Mouse (Mus musculus) limb, embryonic 11.5 days (tissue): ENCODE data around the gene Zfp719. TPM values are rescaled to one million over a fixed set of nuclear protein-coding genes. Genes with fewer than 3 reads are reported as not detected.

Experiments used
- ATAC-seq: fragments of 200-750 bp; cut with Nextera tagmentation; 2 replicates; pipeline ENCODE4 v1.8.0; 2017; ENCODE audit warnings: low read depth; ENCODE audit not compliant: insufficient number of reproducible peaks, low FRiP score, low TSS enrichment
- DNase-seq: peaks from one replicate; pipeline ENCODE4 v3.0.0-alpha.2; 2015; ENCODE audit warnings: low spot score
- H3K27ac ChIP-seq: fragments of 300-500 bp; sonication (generic); replicated peaks from 2 replicates; pipeline ENCODE4 v1.5.1; 2014; ENCODE audit warnings: low read depth, mild to moderate bottlenecking, low read length
- H3K27me3 ChIP-seq: fragments of 300-500 bp; sonication (generic); 2 replicates; pipeline ENCODE4 v1.6.1; 2014; ENCODE audit warnings: mild to moderate bottlenecking, low read length, mixed read lengths; ENCODE audit not compliant: control insufficient read depth, insufficient read depth
- H3K36me3 ChIP-seq: fragments of 300-500 bp; sonication (generic); 2 replicates; pipeline ENCODE4 v1.6.1; 2014; ENCODE audit warnings: mild to moderate bottlenecking, low read length, moderate library complexity, mixed read lengths; ENCODE audit not compliant: control insufficient read depth, insufficient read depth
- H3K4me1 ChIP-seq: fragments of 300-500 bp; sonication (generic); 2 replicates; pipeline ENCODE4 v1.6.1; 2014; ENCODE audit warnings: low read length, mixed read lengths; ENCODE audit not compliant: control insufficient read depth, insufficient read depth
- H3K4me2 ChIP-seq: fragments of 300-500 bp; sonication (generic); 2 replicates; pipeline ENCODE4 v1.6.1; 2014; ENCODE audit warnings: low read depth, mild to moderate bottlenecking, moderate library complexity; ENCODE audit not compliant: severe bottlenecking
- H3K4me3 ChIP-seq: fragments of 300-500 bp; sonication (generic); 2 replicates; pipeline ENCODE4 v1.5.1; 2014; ENCODE audit warnings: low read depth, low read length
- H3K9ac ChIP-seq: fragments of 300-500 bp; sonication (generic); 2 replicates; pipeline ENCODE4 v1.6.1; 2014; ENCODE audit warnings: mild to moderate bottlenecking, low read length
- H3K9me3 ChIP-seq: fragments of 300-500 bp; sonication (generic); 2 replicates; pipeline ENCODE4 v1.6.1; 2016; ENCODE audit warnings: low read length; ENCODE audit not compliant: control insufficient read depth
- WGBS: fragments of 180-500 bp; shearing (Covaris S2); extraction: QIAGEN DNeasy Blood & Tissue Kit; methylation state at CpG from one replicate; pipeline ENCODE4 v1.1.7; 2014; 5-methylcytosine and 5-hydroxymethylcytosine counted together
- polyA plus RNA-seq: library from polyadenylated mRNA; unstranded; fragments of >200 nt; fragmentation: Nextera tagmentation; extraction: Ambion mirVana; gene quantifications from 2 replicates; pipeline ENCODE4 v1.2.1, GENCODE M21; 2014

The Zfp719 gene
- polyA plus RNA-seq, 1 experiment from 2014 or later: 17.0 TPM

DNA sequence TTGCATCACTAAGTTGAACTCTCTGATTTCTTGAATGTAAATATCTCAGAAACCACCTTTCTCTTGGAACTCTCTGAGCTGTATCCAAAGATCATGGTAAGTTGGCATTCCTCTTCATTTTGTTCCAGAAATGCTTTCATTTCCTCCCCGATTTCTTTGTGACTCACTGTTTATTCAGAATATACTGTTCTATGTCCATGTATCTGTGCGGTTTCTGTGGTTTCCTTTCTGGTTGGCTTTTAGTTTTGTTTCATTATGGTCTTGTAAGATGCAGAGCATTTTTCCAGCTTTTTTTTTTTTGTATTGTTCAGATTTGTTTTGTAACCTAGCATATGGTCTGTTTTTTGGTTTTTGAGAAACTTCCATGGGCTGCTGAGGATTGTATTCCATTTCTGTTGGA is 8.2 kb upstream of the Zfp719 start:
- no peaks in the 10 kb centered on the region; the same call in 1 of the 2 replicates for H3K9me3 ChIP-seq
- no peak overlapping the region for H3K27ac ChIP-seq
- WGBS: 86% methylated on average over 2 of the region's 2 CpGs
- H3K4me1 ChIP-seq: no peaks in the 10 kb centered on the region
- peaks cover 10% of the 10 kb centered on the region for H3K36me3 ChIP-seq
- no peak overlapping the region for H3K4me2 ChIP-seq
- no peak for ATAC-seq
- H3K27me3 ChIP-seq: no peaks in the 10 kb centered on the region
- no peak overlapping the region for H3K9ac ChIP-seq
- no peak for DNase-seq
- no peak overlapping the region for H3K4me3 ChIP-seq

DNA sequence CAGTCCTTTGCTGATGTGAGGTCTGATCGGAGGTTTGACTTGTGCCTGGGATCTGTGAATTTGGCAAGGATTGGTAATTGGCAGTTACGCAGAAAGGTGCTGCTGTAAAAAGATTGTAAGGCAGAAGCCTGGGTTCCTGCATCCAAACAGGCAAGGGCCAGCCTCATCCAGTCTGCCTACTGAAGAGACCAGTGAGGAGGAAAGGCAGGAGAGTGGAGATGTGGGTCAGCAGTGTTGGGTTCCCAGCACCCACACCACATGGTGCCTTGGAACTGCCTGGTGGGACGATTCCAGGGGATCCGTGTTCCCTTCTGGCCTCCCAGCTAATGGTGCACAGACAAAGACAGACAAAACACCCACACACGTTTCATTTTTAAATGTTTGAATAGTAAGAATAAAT is 1.1 kb downstream of the Zfp719 start:
- H3K4me3 ChIP-seq: peak overlapping the region; percentile 69
- peak overlapping the region; percentile 72 for H3K4me2 ChIP-seq
- peak overlapping the region; percentile 70 for H3K9ac ChIP-seq
- DNase-seq (no peak), ATAC-seq (no peak)
- no peaks in the 10 kb centered on the region for H3K9me3 ChIP-seq
- H3K36me3 ChIP-seq: peaks cover 6% of the 10 kb centered on the region
- no peak overlapping the region for H3K27ac ChIP-seq
- 67% methylated on average over 5 of the region's 5 CpGs for whole genome bisulfite sequencing
- peaks cover 4% of the 10 kb centered on the region; the same call in 1 of the 2 replicates for H3K4me1 ChIP-seq
- no peaks in the 10 kb centered on the region for H3K27me3 ChIP-seq

DNA sequence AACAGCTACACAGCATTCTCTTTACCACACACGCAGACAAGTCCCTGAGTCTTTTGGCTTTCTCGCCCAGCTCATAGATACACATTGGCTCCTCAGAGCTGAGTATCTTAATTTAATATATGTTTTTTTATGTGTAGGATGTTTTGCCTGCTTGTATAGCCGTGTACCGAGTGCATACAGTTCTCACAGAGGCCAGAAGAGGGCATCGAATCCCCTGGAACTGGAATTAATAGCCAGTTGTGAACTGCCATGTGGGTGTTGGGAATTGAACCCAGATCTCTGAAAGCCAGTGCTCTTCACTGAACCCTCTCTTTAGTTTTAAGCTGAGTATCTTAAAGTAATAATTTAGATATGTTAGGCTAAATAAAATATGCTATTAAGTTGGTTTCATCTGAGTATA is 5.4 kb downstream of the Zfp719 start:
- ATAC-seq: no peak
- peaks cover 4% of the 10 kb centered on the region; the same call in 1 of the 2 replicates for H3K4me1 ChIP-seq
- H3K4me2 ChIP-seq: no peak overlapping the region
- H3K4me3 ChIP-seq: no peak overlapping the region
- WGBS: 94% methylated on average over 5 of the region's 5 CpGs
- peaks cover 29% of the 10 kb centered on the region for H3K36me3 ChIP-seq
- no peak overlapping the region for H3K27ac ChIP-seq
- no peaks in the 10 kb centered on the region for H3K9me3 ChIP-seq
- no peak overlapping the region for H3K9ac ChIP-seq
- DNase-seq: no peak
- H3K27me3 ChIP-seq: no peaks in the 10 kb centered on the region

DNA sequence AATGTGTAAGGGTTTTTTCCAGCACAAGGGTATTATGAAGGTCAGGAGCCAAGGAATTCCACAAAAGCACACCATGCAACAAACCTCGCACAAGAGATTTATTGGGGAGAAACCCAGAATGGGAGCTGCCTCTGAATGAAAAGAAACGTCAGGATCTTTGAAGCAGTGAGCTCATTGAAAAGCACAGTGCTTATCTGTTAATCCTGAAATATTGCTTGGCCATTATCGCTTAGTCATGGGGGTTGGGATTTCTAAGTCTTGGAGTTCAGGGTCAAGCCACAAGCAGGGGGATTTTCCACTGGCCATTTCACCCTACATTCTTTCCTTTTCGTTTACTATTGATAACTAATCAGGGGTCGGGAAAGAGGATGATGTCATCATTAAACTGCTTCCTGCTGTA is 22.5 kb downstream of the Zfp719 start:
- no peaks in the 10 kb centered on the region for H3K36me3 ChIP-seq
- 49% methylated on average over 5 of the region's 5 CpGs for WGBS
- no peaks in the 10 kb centered on the region for H3K27me3 ChIP-seq
- no peaks in the 10 kb centered on the region for H3K9me3 ChIP-seq
- H3K9ac ChIP-seq: no peak overlapping the region
- H3K4me2 ChIP-seq: no peak overlapping the region
- H3K4me3 ChIP-seq: no peak overlapping the region
- no peak overlapping the region for H3K27ac ChIP-seq
- ATAC-seq (no peak), DNase-seq (no peak)
- H3K4me1 ChIP-seq: no peaks in the 10 kb centered on the region

DNA sequence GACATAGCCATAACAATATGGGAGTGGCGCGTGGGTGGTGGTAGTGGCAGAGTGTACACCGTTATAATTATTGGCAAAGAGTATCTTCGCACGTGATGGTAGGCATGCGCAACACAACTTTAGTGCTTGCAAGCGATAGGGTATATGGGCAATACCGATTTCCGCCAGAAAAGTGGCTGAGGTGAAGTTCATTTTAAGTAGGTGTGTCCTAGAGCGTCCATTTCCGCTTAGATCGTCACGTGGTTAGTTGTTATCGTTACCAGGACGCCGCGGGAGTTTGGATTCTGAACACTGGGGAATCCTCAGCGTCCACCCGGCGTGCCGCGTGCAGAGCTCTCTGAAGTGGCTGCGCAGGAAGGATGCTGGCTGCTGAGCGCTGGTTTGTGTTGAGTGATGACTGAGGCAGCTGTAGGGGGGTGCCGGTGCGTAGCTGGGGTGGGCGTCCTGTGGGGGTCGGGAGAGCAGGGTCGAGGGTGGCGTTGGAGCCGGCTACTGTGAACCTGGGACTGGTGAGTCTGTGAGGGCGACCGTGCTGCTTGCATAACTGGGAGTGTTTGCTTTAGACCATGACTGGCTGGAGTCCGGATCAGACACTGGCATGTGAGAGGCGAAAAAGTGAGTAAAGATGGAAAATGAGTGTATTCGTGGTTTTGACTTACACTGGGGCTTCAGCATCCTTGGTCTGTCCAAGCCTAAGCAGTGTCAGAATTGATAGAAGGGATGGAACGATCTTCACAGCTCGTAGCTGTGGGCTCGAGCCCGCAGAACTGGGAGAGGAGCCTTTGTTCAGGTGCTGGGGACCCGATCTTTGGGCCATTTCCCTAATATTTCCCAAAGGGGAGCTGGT is 27.7 kb downstream of the Zfp719 start, which contains the start of gene Zfp819:
Zfp819 (plus strand) TSS at position 274 of the 847 bp plus-strand sequence.
- H3K4me3 ChIP-seq: peak within 1 kb of the TSS; percentile 43
- no peaks in the 10 kb centered on the region for H3K4me1 ChIP-seq
- 16% methylated on average over 41 of the region's 41 CpGs for WGBS
- peak within 1 kb of the TSS; percentile 79 for H3K4me2 ChIP-seq
- H3K27ac ChIP-seq: no peak within 1 kb of the TSS
- no peaks in the 10 kb centered on the region for H3K9me3 ChIP-seq
- peak; percentile 77 for DNase-seq
- H3K36me3 ChIP-seq: no peaks in the 10 kb centered on the region
- peak; percentile 80 for ATAC-seq
- no peaks in the 10 kb centered on the region for H3K27me3 ChIP-seq
- peak within 1 kb of the TSS; percentile 47; the same call in 1 of the 2 replicates for H3K9ac ChIP-seq

DNA sequence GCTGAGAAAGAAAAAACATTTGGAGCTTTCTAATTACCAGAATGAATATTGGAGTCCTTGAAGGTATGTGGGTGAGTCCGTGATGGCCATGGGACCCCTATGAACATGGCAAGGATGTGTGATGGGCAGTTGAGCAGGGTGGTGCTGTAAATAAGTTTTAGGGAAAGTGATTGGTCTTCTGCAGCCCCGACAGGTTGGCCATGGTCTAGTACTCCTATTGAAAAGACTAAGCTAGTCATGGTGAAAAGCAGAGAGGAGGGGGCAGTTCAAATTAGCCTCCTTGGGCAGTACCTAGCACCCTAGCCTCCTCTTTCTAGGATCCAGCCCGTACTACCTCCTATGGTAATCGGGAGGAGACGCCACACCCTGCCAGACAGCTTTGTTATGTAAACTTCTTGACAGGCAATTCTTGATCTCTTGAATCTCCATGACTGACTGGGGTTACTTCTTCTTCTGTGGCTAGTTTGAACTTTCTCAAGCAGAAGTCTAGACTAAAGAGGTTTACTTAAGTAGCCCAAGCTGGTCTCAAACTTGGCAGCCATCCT is 28.4 kb downstream of the Zfp719 start:
- no peak overlapping the region for H3K4me3 ChIP-seq

DNA sequence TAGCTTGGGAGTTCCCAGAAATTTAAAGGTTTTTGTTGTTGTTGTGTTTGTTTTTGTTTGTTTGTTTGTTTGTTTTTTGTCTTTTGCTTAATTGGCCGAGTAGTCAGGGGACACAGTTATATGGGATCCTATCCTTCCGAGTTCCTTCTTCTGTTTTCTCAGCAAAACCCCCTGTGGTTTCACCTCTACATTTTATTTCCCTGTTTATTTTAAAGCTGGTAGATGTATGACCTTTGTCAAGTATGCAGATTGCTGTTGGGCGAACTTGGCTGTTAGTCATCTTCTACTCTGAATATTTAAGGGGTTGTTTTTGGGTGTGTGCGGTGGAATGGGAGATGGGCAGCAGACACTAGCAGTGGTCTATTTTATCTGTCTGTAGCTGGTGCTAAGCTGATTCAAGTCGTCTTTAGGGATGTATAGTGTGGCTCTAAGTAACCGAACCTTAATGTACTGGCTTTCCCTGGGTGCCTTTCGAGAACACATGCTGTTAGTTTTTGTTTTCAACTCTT is 29.0 kb downstream of the Zfp719 start:
- H3K4me1 ChIP-seq: no peaks in the 10 kb centered on the region
- no peaks in the 10 kb centered on the region for H3K36me3 ChIP-seq
- no peaks in the 10 kb centered on the region for H3K27me3 ChIP-seq
- H3K27ac ChIP-seq: no peak overlapping the region
- no peak for ATAC-seq
- no peak overlapping the region for H3K4me2 ChIP-seq
- H3K9me3 ChIP-seq: no peaks in the 10 kb centered on the region
- H3K9ac ChIP-seq: no peak overlapping the region
- no peak for DNase-seq
- 79% methylated on average over 7 of the region's 7 CpGs for WGBS
- H3K4me3 ChIP-seq: no peak overlapping the region

More for the DNA sequence above, 28.4 kb downstream of the Zfp719 start:
- Histone ChIP-seq H3K4me2 (peak overlapping the region; percentile 79), H3K27me3 (no peaks in the 10 kb centered on the region), H3K9ac (no peak overlapping the region), H3K9me3 (no peaks in the 10 kb centered on the region), H3K27ac (no peak overlapping the region), H3K36me3 (no peaks in the 10 kb centered on the region), H3K4me1 (no peaks in the 10 kb centered on the region)
- WGBS: 34% methylated on average over 5 of the region's 5 CpGs
- DNase-seq (no peak), ATAC-seq (no peak)

DNA sequence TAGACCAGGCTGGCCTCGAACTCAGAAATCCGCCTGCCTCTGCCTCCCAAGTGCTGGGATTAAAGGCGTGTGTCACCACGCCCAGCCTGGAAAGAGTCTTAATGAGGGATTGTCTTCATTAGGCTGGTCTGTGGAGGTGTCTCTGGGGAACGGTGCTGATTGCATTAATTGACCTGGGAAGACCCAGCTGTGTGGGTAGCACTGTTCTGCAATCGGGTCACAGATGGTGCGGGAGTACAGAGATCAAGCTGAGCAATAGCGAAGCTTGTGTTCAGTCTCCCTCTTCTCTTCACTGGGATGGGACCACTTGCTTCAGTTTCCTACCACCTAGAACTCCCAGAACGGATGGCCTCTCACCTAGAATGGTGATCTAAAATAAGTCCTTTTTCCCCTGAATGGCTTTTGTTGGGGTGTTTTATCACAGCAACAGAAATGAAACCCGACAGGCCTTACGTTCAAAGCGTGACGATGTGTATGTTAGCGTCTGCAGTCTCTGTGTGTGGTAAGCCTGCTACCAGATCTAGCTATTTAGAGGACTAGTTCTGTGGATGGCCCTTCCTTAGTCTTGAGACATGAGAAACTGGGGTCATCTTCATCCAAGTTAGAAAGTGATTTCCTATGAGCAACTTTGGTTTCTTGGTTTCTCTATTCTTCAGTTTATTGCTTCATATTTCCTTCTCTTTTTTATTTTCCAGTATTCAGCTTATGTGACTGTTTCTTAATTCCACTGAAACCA is 34.6 kb downstream of the Zfp719 start:
- ATAC-seq (no peak), DNase-seq (no peak)
- Histone ChIP-seq H3K4me2 (no peak overlapping the region), H3K9ac (no peak overlapping the region), H3K4me1 (no peaks in the 10 kb centered on the region), H3K36me3 (no peaks in the 10 kb centered on the region), H3K27me3 (no peaks in the 10 kb centered on the region), H3K27ac (no peak overlapping the region), H3K4me3 (no peak overlapping the region), H3K9me3 (no peaks in the 10 kb centered on the region)
- WGBS: 92% methylated on average over 14 of the region's 14 CpGs
